Mouse (Mus musculus) left cerebral cortex, postnatal 4 days (tissue): Measurements from ENCODE around the gene Ric1. TPM values are rescaled to one million over a fixed set of nuclear protein-coding genes. Genes with fewer than 3 reads are reported as not detected.

Source experiments
- DNase-seq: peaks from one replicate; pipeline ENCODE4 v3.0.0-alpha.2; 2022
- intact Hi-C: fragments of 180-260 bp; cut with DNase I; formaldehyde crosslinking; loops from one replicate; pipeline ENCODE4 v1.15.1; 2025
- total RNA-seq, 2 experiments: library from RNA; stranded (reverse); gene quantifications; 2 replicates each; pipeline ENCODE4 v1.2.3; 2021

Gene Ric1
- total RNA-seq, 2 experiments from 2014 or later = 40.8 to 43.6 TPM

DNA sequence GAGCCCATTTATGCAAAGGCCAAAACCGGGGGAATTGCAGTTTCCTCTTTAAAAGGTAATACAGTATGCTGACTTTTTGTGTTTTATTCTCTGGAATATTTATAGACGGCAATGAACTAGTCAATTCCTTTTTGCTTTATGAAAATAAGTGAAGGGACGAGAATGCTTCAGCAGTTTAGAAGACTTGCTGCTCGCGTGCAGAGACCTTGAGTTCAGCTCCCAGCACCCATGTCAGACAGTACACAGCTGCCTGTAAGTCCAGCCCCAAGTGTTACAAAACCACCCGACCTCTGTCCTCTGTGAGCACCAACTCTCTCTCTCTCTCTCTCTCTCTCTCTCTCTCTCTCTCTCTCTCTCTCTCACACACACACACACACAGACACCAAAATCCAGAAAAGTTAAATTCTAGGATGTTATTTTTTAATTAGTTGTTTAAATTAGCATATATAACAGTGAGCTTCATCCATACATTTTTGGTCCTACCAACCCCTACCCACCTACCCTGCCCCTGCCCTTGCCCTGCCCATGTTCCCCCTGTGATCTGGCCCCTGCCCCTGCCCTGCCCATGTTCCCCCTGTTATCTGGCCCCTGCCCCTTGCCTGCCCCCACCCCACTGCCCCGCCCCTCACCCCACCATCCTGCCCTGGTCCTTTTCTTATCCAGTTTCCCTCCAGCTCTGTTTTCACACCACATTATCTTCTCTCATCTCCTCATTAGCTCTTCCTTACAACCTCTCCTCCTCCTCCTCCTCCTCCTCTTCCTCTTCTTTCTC, 25.1 kb upstream of the Ric1 start:
- DNase-seq = no peak
- intact Hi-C loops = no loop called here

GRCm38 (mm10) chr19:29497874-29498273, 24.2 kb upstream of the Ric1 start:
- intact Hi-C loops = no loop called here

GRCm38 (mm10) chr19:29498842-29499456, 23.1 kb upstream of the Ric1 start:
- no peak for DNase-seq
- intact Hi-C loops = no loop called here

More at GRCm38 (mm10) chr19:29497874-29498273, 24.2 kb upstream of the Ric1 start:
- no peak for DNase-seq

DNA sequence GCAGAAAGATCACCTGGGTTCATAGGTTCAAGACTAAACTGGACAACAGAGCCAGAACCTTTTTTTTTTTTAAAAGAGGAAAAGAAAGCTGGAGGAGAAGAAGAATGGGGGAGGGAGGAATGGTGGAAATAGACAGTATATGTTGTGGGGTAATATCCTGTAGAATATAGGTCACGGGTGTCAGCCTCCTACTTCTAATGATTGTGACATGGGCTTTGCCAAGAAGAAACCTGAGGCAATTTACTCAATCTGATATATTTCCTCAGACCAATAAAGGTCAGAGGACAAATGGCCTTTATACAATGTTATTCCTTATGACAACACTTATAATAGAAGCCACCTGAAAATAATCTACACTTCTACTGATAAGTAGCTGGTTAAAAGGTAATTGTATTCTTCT, 21.7 kb upstream of the Ric1 start:
- DNase-seq = no peak
- intact Hi-C loops = loop anchor here (5.0 to 10.0 kb wide), 2 partner anchors 143 to 436 kb away; no protein-coding TSS in a partner anchor

DNA sequence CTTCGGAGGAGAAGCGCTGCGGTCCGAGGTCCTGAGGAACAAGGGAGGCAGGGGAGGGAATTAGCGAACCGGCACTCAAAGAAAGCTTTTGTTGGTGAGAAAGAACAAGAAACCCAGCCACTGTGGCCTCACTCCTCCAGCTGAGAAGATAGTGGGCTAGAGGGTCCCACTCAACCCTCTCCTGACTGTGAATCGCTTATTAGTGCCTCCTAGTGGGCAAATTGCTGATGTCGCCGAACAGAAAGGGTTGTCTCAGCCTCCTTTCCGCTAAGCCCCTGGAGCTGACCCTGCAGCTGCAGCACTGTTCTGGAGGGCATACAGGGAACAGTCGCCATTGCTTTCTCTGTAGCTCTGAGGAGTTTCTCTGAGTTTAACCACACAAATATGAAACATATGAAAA, 21.0 kb upstream of the Ric1 start:
- intact Hi-C loops = loop anchor here (5.0 to 10.0 kb wide), 2 partner anchors 144 to 436 kb away; no protein-coding TSS in a partner anchor
- DNase-seq = peak; percentile 35

- DNase-seq = peak; percentile 81
- intact Hi-C loops = loop anchor here (5.0 to 10.0 kb wide), 2 partner anchors 144 to 437 kb away; no protein-coding TSS in a partner anchor
These were observed 20.6 kb upstream of the Ric1 start for GRCm38 (mm10) chr19:29501507-29501906.

DNA sequence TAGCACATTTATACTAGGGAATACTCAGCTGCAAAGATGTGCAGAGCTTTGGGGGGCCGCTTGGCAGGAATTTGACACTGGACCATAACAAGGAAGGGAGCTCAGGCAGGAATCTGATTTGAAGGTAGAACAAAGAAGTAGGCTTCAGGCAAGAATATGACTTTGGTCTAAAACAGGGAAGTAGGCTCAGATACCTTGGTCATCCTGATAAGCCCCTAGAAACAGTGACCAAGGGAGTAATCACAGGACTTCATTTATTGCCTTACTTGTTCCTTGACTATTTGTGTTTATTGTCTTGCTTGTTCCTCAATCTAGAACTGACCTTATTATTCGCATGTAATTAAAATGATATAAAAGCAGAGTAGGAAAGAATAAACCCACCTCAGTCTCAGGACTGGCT, 18.0 kb upstream of the Ric1 start:
- DNase-seq = no peak
- intact Hi-C loops = loop anchor here (5.0 to 10.0 kb wide), 2 partner anchors 147 to 439 kb away; no protein-coding TSS in a partner anchor

GRCm38 (mm10) chr19:29505617-29506016, 16.5 kb upstream of the Ric1 start:
- DNase-seq = no peak

GRCm38 (mm10) chr19:29508208-29508607, 13.9 kb upstream of the Ric1 start:
- intact Hi-C loops = loop anchor here (10.0 kb wide), 1 partner anchor 443 kb away; no protein-coding TSS in a partner anchor

More at GRCm38 (mm10) chr19:29505617-29506016, 16.5 kb upstream of the Ric1 start:
- intact Hi-C loops = loop anchor here (10.0 kb wide), 1 partner anchor 441 kb away; no protein-coding TSS in a partner anchor

GRCm38 (mm10) chr19:29509857-29510256, 12.2 kb upstream of the Ric1 start:
- no peak for DNase-seq
- intact Hi-C loops = loop anchor here (10.0 kb wide), 1 partner anchor 445 kb away; no protein-coding TSS in a partner anchor

More at GRCm38 (mm10) chr19:29508208-29508607, 13.9 kb upstream of the Ric1 start:
- no peak for DNase-seq

DNA sequence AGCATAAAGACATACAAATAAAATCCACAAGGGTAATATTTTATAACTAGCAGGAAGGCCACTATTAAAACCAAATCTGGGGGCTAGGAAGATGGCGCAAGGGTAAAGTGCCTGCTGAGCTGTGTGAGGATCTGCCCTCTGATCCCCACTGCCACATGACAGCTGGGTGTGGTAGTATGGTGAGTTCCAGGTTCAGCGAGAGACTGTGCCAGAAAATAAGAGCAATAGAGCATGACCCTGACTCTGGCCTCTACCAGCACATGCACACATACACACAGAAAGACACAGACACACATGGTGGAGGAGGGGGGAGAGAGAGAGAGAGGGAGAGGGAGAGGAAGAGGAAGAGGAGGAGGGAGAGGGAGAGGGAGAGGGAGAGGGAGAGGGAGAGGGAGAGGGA, 10.3 kb upstream of the Ric1 start:
- intact Hi-C loops = no loop called here
- DNase-seq = no peak

DNA sequence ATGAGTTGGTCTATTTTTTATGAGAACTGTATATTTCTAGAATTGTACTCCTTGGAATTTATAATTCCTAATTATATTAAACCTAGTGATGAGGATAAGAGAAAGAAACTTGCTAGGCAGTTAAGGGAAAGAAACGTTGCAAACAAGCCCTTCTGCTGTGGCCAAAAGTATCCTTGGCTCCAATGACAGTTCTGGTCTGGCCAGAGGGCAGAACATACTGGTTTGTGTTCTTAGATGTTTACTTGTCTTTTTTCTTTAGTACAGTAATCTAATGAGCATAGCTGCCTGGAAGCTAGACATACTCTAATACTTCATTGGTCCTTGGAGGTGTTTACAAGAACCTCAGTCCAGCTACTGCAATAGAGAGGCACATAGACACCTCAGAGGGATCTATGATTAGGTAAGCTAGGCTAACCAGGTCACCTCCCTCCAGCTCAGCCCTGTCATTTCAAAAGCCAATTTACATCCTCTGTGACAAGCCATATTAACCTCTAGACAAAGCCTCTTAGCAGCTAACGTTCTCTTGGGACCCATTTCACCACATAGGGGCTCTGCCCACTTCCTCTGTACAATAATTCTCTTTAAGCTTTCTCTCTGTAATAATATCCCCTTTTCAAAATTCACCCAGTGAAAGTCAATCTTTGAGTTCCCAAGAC, 8.8 kb upstream of the Ric1 start:
- intact Hi-C loops = no loop called here
- no peak for DNase-seq

GRCm38 (mm10) chr19:29514130-29514529, 8.0 kb upstream of the Ric1 start:
- no peak for DNase-seq
- intact Hi-C loops = no loop called here

DNA sequence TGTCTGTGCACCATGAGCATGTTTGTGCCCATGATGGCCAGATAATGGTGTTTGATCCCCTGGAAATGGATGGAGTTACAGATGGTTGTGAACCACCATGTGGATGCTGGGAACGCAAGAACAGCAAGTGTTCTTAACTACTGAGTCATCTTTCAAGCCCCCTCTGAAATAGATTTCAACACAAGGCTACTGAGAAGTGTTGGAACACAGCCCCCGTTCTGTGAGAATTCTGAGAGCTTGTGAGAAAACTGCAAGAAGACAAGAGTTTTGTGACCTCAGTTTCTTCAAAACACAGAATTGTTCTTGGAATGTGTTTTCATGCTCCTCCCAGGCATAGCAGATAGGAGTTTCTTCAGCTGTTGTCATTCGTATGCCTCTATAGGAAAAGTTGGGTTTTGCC, 6.7 kb upstream of the Ric1 start:
- DNase-seq = no peak
- intact Hi-C loops = no loop called here

DNA sequence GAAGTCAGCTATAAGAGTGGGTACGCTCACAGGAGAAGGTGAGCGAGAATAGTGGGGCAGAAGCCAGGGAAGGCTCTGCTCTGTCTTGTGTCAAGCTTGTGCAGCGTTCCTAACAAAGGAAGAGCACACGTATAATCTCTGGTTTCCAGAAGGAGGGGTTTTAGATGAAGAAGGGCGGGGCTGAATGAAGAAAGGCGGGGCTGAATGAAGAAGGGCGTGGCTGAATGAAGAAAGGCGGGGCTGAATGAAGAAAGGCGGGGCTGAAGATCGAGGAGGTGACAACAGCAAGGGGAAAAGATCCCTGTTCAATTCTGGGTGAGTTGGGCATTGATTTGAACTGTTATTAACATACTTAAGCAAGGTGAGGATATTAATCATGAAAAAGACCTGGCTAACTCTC, 6.1 kb upstream of the Ric1 start:
- DNase-seq = no peak
- intact Hi-C loops = no loop called here

DNA sequence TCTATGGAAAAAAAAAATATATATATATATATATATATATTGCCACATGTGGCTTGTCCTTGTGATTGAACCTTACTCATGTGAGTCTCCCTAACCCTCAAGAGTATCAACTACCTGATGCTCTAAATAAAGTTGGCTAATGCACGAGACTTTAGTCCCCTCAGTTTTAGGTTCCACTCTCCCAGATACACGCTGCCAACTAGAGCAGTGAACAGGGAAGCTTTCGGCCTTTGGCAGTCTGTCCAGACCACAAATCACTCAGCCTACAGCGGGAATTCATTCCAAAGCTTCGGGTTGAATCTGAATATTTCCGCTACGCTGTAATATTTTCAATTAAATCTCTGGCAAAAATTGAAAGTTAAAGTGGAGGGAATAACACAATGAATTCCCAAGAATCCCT, 3.7 kb upstream of the Ric1 start:
- no peak for DNase-seq
- intact Hi-C loops = no loop called here

GRCm38 (mm10) chr19:29518922-29519321, 3.2 kb upstream of the Ric1 start:
- intact Hi-C loops = no loop called here
- no peak for DNase-seq

DNA sequence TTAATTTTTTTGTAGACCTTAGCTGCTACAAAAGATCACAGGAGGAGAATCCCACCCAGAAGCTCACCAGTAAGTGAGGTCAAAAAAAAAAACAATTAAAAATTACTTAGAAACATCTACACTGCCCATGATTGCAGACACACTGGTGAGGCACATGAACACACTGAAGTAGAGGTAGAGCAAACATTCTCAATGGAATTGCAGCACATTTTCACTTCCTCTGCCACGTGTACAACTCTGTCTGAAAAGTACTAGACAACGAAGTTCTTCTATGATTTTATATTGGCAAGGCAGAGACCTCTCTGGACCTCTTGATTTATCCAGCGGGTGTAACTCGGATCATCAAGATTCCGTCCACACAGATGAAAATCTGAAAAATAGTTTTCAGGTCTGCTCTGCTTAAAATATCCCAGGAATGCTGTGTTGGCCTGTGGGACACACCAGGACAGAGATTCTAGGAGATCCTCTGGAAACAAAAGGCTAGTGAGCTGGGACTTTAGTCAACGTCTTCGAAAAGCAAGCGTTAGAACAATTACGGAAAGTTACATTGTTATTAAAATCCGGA, 1.0 kb upstream of the Ric1 start:
- intact Hi-C loops = no loop called here
- no peak for DNase-seq

DNA sequence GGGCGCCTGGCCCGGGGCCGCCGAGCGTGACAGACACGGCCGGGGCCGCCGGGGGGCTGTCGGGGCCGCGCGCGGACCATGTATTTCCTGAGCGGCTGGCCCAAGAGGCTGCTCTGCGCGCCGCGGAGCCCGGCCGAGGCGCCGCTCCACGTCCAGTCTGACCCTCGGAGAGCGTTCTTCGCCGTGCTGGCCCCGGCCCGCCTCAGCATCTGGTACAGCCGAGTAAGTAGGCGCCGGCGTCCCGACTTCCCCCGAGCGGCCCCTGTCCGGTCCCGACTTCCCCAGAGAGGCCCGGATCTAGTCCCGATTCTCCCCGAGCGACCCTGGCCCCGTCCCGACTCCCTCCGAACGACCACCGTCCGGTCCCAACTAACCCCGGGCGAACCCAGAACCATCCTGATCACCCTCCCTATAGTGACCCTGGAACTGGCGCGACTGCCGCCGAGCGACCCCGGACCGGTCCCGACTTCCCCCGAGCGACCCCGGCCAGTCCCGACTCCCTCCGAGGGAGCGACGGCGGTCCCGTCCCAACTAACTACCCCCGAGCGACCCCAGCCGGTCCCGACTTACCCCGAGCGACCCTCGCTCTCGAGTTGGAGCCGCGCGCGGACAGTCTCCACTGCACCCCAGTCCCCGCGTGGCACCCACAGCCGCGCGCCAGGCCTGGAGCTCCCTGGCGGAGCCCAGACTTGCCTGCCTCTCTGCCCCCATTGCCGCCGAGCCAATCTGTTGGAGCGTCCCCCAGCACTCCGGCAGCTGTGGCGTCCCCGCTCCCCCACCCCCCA, 555 bp downstream of the Ric1 start:
- peak; percentile 48 for DNase-seq
- intact Hi-C loops = no loop called here

GRCm38 (mm10) chr19:29523230-29523582, 1.1 kb downstream of the Ric1 start:
- intact Hi-C loops = no loop called here
- no peak for DNase-seq
